Mouse (Mus musculus) layer of hippocampus, adult 2 months (tissue): ENCODE results near the gene Rcl1. TPM values are rescaled to one million over a fixed set of nuclear protein-coding genes. Genes with fewer than 3 reads are reported as not detected.

Experiments
- DNase-seq, 2 experiments: peaks; one replicate each; pipeline ENCODE4 v3.0.0; 2022; ENCODE audit warnings: low spot score in 2 of 2
- H3K27ac ChIP-seq: fragments of 200-600 bp; 2 replicates; pipeline ENCODE4 v1.8.1; 2022
- H3K4me3 ChIP-seq: fragments of 200-600 bp; 2 replicates; pipeline ENCODE4 v1.8.1; 2022; ENCODE audit warnings: mild to moderate bottlenecking
- CTCF ChIP-seq: fragments of 200-600 bp; conservative IDR thresholded peaks from 2 replicates; pipeline ENCODE4 v1.8.1; 2022; ENCODE audit warnings: antibody characterized with exemption, mild to moderate bottlenecking, moderate library complexity
- total RNA-seq, 2 experiments: library from RNA; stranded (reverse); gene quantifications; 2 replicates each; pipeline ENCODE4 v1.2.3; 2021

Gene Rcl1
- total RNA-seq, 2 experiments from 2014 or later, result 19.3 to 22.0 TPM

DNA sequence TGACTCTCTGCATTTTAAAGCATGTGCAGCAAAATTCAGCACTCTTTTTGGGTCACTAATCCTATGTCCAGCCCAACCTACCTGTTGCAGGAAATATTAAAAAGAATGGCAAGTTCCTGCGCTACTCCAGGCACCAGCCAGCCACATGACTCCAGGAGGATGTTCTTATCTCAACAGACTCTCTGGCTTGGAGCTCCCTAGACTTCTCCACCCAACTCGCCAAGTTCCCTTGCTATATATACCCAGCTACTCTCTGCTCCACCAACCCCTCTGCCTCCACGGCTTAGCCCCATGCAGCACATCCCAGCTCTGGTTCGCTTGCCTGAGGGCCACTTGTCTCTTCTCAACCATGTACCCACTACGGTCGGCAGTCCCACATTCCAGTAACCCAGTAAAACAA is 12.5 kb upstream of the Rcl1 start:
- Histone ChIP-seq H3K4me3 (no peak overlapping the region), H3K27ac (no peak overlapping the region)
- no peak for DNase-seq
- no peak for TF ChIP-seq CTCF

DNA sequence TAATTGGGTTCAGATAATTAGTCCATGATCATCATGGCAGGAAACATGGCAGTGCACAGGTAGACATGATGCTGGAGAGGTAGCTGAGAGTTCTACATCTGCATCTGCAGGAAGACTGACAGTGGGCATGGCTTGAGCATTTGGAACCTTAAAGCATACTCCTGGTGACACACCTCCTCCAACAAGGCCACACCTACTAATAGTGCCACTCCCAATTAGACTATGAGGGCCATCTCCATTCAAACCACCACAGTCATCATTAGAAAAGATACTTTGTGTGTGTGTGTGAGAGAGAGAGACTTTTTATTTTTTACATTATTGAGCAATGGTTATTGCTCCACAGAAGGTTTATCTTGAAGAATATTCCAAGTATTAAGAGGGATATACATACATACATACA is 9.0 kb upstream of the Rcl1 start:
- Histone ChIP-seq H3K4me3 (no peak overlapping the region), H3K27ac (no peak overlapping the region)
- no peak for TF ChIP-seq CTCF
- DNase-seq, result no peak

DNA sequence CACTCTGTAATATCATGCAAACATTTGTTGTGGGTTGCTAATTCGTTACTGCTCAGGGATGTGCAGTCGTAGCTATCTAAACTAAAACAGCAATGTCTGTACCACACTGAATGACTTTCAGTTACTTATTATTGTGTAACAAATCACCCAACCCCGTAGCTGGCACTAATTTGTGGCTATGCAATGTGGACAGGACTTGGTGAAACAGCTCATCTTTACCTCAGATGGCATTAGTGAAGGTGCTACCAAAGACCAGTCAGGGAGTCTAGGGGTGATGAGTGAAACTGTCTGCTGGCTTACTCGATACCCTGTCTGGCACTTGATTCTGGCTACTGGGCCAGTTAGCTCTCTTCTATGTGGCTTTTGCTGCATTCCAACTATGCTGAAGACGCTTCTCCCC is 2.1 kb upstream of the Rcl1 start:
- H3K27ac ChIP-seq, result no peak overlapping the region

DNA sequence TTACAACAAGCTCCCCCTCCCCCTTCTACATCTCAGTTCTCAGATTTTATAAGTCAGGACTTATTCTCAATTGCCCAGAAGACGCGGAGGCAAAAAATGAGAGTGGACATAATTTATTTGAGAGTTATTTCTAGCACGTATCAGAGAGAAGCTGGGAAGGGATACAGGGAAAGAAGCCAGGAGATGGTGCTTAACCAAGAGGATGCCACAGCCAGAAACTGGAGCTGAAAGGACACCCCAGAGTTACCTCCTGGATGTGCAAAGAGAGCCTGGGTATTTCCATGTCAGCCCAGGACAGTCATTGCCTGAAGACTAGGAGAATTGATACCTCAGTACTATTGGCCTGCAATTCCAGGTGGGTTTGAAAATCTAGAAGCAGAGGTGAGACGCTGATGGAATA is 1.6 kb upstream of the Rcl1 start:
- H3K4me3 ChIP-seq, result no peak overlapping the region
- H3K27ac ChIP-seq, result no peak overlapping the region
- no peak for TF ChIP-seq CTCF
- DNase-seq, result no peak

More for the DNA sequence above, 2.1 kb upstream of the Rcl1 start:
- no peak for DNase-seq
- no peak overlapping the region for H3K4me3 ChIP-seq
- TF ChIP-seq CTCF, result no peak

GRCm38 (mm10) chr19:29100261-29100660 is 914 bp upstream of the Rcl1 start:
- H3K4me3 ChIP-seq, result peak overlapping the region; percentile 91
- peak overlapping the region; percentile 90 for H3K27ac ChIP-seq
- TF ChIP-seq CTCF, result no peak
- no peak for DNase-seq

DNA sequence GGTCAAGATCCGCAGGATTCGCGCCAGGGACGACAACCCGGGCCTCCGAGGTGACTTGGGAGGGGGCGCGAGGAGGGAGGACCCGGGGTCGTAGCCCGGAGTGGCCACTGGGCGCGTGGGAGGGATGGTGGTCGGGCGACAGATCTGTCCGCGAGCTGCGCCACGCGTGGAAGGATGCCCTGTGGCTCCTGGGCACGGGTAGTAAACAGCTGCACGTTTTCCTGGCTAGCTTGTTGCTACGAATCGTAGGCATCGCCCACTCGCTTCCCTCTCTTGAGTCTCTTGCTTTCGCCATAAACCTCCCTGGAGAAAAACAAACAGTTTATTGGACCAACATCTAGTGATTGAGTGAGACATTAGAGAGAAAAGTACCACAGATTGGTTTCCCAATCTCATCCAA is 416 bp downstream of the Rcl1 start:
- peak overlapping the region; percentile 91 for H3K4me3 ChIP-seq
- H3K27ac ChIP-seq, result peak overlapping the region; percentile 92
- DNase-seq, result peak in 1 of 2 experiments; percentile 25
- TF ChIP-seq CTCF, result peak; percentile 19; the same call in 1 of the 2 replicates

DNA sequence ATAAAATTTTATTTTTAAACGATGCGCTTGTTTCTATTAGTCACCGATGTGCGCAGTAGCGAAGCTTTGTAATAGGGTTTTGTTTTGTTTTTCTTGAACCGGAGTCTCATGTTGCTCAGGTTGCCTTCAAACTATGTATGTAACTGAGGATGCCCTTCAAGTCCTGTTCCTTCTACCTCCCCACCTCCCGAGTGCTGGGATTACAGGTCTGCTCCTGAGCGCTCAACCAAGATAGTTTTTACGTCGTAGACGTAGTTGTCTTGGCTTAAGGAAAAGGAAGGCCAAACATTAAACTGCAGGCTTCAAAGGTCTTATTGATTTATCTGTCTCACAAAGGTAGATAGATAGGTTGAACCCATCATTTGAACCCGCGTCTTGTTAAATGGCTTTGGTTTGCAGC is 923 bp downstream of the Rcl1 start:
- Histone ChIP-seq H3K4me3 (peak overlapping the region; percentile 91), H3K27ac (peak overlapping the region; percentile 92; the same call in 1 of the 2 replicates)
- DNase-seq, result no peak
- TF ChIP-seq CTCF, result no peak

DNA sequence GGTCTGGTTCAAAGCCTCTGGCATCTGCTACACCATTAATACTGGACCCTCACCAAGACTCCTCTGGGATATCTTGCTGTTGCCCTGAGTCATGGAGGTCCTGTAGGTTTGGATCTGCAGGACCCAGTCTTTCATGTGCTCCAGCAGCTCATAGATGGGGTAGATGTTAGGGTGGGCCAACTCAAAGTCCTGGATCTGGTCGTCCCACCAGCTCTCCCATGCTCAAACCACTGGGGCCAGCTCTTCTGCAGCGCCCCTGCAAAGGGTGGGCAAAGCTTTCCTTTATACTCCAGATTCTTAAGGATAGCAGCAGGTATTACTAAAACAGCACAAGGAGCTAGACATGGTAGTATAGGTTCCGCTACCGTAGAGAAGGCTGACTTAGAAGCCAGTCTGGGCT is 4.6 kb downstream of the Rcl1 start:
- Histone ChIP-seq H3K27ac (no peak overlapping the region), H3K4me3 (no peak overlapping the region)
- no peak for TF ChIP-seq CTCF
- DNase-seq, result no peak

DNA sequence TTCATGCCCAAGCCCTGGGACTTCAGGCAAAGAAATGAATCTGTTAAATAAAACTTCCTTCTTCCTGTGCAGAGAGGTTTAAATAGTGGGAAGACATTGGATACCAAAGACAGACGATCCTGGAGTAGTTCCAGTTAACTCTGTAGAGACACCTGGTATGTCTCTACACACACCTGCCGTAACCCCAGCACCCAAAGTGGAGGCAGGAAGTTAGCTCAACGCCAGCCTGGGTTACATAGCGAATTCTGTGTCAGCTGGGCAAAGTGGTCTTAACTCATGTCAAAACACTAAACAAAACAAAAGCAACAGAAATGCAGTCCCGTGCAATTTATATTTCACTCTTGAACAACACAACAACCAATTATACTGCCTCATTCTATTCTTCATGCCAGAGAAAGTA is 5.1 kb downstream of the Rcl1 start:
- TF ChIP-seq CTCF, result no peak
- DNase-seq, result no peak
- H3K4me3 ChIP-seq, result no peak overlapping the region
- H3K27ac ChIP-seq, result no peak overlapping the region

DNA sequence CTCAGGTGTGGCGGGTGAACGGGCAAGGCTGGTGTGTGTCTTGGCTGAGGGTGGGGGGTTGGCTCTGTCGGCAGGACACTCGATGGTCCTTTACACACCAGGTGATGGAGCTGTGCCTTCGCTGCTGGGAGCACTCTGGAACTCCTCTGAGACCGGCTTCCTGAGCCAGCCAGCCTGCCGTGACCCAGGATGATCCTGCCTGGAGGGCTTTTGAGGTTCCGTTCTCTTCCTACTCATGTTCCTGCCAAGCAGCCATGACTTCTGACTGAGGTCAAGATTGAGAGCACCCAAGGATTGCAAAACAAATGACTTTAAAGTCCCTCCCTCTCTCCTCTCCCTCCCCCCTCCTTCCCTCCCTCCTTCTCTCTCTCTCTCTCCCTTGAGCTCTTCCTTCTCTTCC is 11.5 kb downstream of the Rcl1 start:
- Histone ChIP-seq H3K27ac (no peak overlapping the region), H3K4me3 (no peak overlapping the region)
- no peak for TF ChIP-seq CTCF
- DNase-seq, result no peak

- no peak for TF ChIP-seq CTCF
- Histone ChIP-seq H3K27ac (no peak overlapping the region), H3K4me3 (no peak overlapping the region)
- no peak for DNase-seq
These were observed 12.8 kb downstream of the Rcl1 start for GRCm38 (mm10) chr19:29113746-29114649.

- no peak for TF ChIP-seq CTCF
- H3K4me3 ChIP-seq, result no peak overlapping the region
- H3K27ac ChIP-seq, result no peak overlapping the region
- DNase-seq, result no peak
These were observed 15.6 kb downstream of the Rcl1 start for GRCm38 (mm10) chr19:29116796-29117195.

DNA sequence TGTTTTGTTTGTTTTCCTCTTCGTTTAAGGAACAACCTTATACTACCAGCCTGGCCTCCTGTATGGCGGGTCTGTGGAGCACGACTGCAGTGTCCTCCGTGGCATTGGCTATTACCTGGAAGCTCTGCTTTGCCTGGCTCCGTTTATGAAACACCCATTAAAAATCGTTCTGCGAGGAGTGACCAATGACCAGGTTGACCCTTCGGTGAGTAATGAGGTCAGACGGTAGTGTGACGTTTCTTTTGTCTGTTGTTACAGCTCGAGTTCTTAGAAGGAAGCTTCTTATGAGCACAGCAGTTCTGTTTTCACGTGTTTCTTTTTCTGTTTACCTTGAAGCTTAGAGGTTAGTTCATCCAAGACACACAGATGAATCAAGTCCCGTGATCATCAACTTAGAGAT is 17.0 kb downstream of the Rcl1 start:
- DNase-seq, result no peak
- Histone ChIP-seq H3K4me3 (no peak overlapping the region), H3K27ac (no peak overlapping the region)
- TF ChIP-seq CTCF, result no peak

- Histone ChIP-seq H3K4me3 (no peak overlapping the region), H3K27ac (no peak overlapping the region)
- TF ChIP-seq CTCF, result no peak
- DNase-seq, result no peak
These were observed 19.1 kb downstream of the Rcl1 start for GRCm38 (mm10) chr19:29120311-29120710.
